In genomic region chr7:66165036-66165798, GRCm38 (mm10) we compare ENCODE assay signal across 13 mouse cellular contexts. TPM values are rescaled to one million over a fixed set of nuclear protein-coding genes. Genes with fewer than 3 reads are reported as not detected.
DNase-seq lines count a peak whose midpoint lies in the region; ATAC-seq lines count a peak whose summit lies in the region.
"Had no signal": no experiment of that assay in that cellular context is flagged by ENCODE, and none has a peak within 500 bp of the region (broad histone marks: within the 10 kb centered on the region; RNA-seq: fewer than 3 reads in every experiment).

No protein-coding gene starts in this region.

- no peaks in the 10 kb centered on the region for H3K4me1 ChIP-seq in forebrain, embryonic 11.5 days (replicated peaks; ENCODE audit: control insufficient read depth, insufficient read depth, low read length)
- H3K4me1 ChIP-seq in forebrain, embryonic 10.5 days, result peaks cover 6% of the 10 kb centered on the region; the same call in 1 of the 2 replicates
- peaks cover 17% of the 10 kb centered on the region for H3K4me1 ChIP-seq in kidney, embryonic 15.5 days
- peaks cover 6% of the 10 kb centered on the region; the same call in 1 of the 2 replicates for H3K4me1 ChIP-seq in midbrain, embryonic 16.5 days (ENCODE audit: control insufficient read depth, insufficient read depth, low read length)

- H3K9ac ChIP-seq in forebrain, embryonic 11.5 days (ENCODE audit: low read length), result no peak overlapping the region
- no peak overlapping the region for H3K9ac ChIP-seq in kidney, embryonic 15.5 days
- no peak overlapping the region for H3K9ac ChIP-seq in midbrain, embryonic 16.5 days (ENCODE audit: low read depth, low read length)

- DNase-seq in forebrain, embryonic 11.5 days (ENCODE audit: low spot score), result peak; percentile 27
- no peak for DNase-seq in forebrain, embryonic 10.5 days (ENCODE audit: extremely low spot score, low spot score)
- no peak for DNase-seq in kidney, postnatal 25 days
- peak; percentile 9 for DNase-seq in ZHBTc4 (ENCODE audit: low read depth, low spot score)
- DNase-seq in ovary, postnatal 10 days (ENCODE audit: low spot score), result no peak
- no peak for DNase-seq in layer of hippocampus, postnatal 36 days
- DNase-seq: adrenal gland, adult 8-10 months; cerebellum, adult 2 months; gastrocnemius, postnatal 14 days; kidney, adult 9 months had no signal

- ATAC-seq in forebrain, embryonic 11.5 days (replicated peaks; ENCODE audit: low FRiP score), result no peak
- ATAC-seq in kidney, embryonic 15.5 days (replicated peaks; ENCODE audit: low FRiP score), result peak; percentile 88
- ATAC-seq in midbrain, embryonic 16.5 days, result 0 out of 2 replicates have a peak, but pooled peaks have one; percentile 54

- H3K27ac ChIP-seq in forebrain, embryonic 11.5 days (ENCODE audit: low read depth, low read length), result no peak overlapping the region
- H3K27ac ChIP-seq in forebrain, embryonic 10.5 days, result no peak overlapping the region
- H3K27ac ChIP-seq in kidney, embryonic 15.5 days, result 0 out of 2 replicates have a peak overlapping the region, but pooled peaks have one; percentile 68
- no peak overlapping the region for H3K27ac ChIP-seq in midbrain, embryonic 16.5 days (ENCODE audit: low read length)
- H3K27ac ChIP-seq: macrophage had no signal

- no peak overlapping the region for H3K4me3 ChIP-seq in forebrain, embryonic 11.5 days (ENCODE audit: low read depth, low read length)
- no peak overlapping the region for H3K4me3 ChIP-seq in forebrain, embryonic 10.5 days
- H3K4me3 ChIP-seq in kidney, embryonic 15.5 days (replicated peaks), result no peak overlapping the region
- no peak overlapping the region for H3K4me3 ChIP-seq in midbrain, embryonic 16.5 days (ENCODE audit: low read depth, low read length)

- H3K27me3 ChIP-seq in forebrain, embryonic 11.5 days (ENCODE audit: control insufficient read depth, insufficient read depth, low read length), result no peaks in the 10 kb centered on the region
- no peaks in the 10 kb centered on the region for H3K27me3 ChIP-seq in forebrain, embryonic 10.5 days (ENCODE audit: poor library complexity, severe bottlenecking)
- H3K27me3 ChIP-seq in kidney, embryonic 15.5 days, result no peaks in the 10 kb centered on the region
- no peaks in the 10 kb centered on the region for H3K27me3 ChIP-seq in midbrain, embryonic 16.5 days (ENCODE audit: control insufficient read depth, insufficient read depth, low read depth, low read length)

- 67% methylated on average over 5 of the region's 5 CpGs for WGBS in forebrain, embryonic 11.5 days
- 84% methylated on average over 5 of the region's 5 CpGs for WGBS in forebrain, embryonic 10.5 days
- WGBS in kidney, embryonic 15.5 days, result 40% methylated on average over 5 of the region's 5 CpGs
- 40% methylated on average over 5 of the region's 5 CpGs for WGBS in midbrain, embryonic 16.5 days

- H3K9me3 ChIP-seq in forebrain, embryonic 11.5 days (ENCODE audit: control insufficient read depth, low read length), result no peaks in the 10 kb centered on the region
- H3K9me3 ChIP-seq in forebrain, embryonic 10.5 days, result no peaks in the 10 kb centered on the region
- H3K9me3 ChIP-seq in kidney, embryonic 15.5 days (replicated peaks), result no peaks in the 10 kb centered on the region
- H3K9me3 ChIP-seq in midbrain, embryonic 16.5 days (replicated peaks; ENCODE audit: control insufficient read depth, low read length, poor library complexity, severe bottlenecking), result no peaks in the 10 kb centered on the region

- H3K4me2 ChIP-seq in forebrain, embryonic 11.5 days (ENCODE audit: low read depth, low read length, severe bottlenecking), result no peak overlapping the region
- no peak overlapping the region for H3K4me2 ChIP-seq in kidney, embryonic 15.5 days
- H3K4me2 ChIP-seq in midbrain, embryonic 16.5 days (ENCODE audit: low read length), result no peak overlapping the region

- H3K36me3 ChIP-seq in forebrain, embryonic 11.5 days (ENCODE audit: control insufficient read depth, insufficient read depth, low read length), result no peaks in the 10 kb centered on the region
- peaks cover 28% of the 10 kb centered on the region for H3K36me3 ChIP-seq in forebrain, embryonic 10.5 days (replicated peaks)
- H3K36me3 ChIP-seq in kidney, embryonic 15.5 days, result 0 out of 2 replicates have a peak, but pooled peaks cover 3% of the 10 kb centered on the region
- H3K36me3 ChIP-seq in midbrain, embryonic 16.5 days (ENCODE audit: control insufficient read depth, insufficient read depth, low read length), result no peaks in the 10 kb centered on the region

RNA-seq across cellular contexts. Expression of gene Chsy1, which starts 55.9 kb away (rescaled TPM):
- polyA plus RNA-seq in forebrain, embryonic 11.5 days (2014; fragmentation: Nextera tagmentation; extraction: Ambion mirVana), result 17.7 and 18.6 TPM in 2 replicates
- polyA plus RNA-seq in forebrain, embryonic 10.5 days (2016; fragmentation: Nextera tagmentation; extraction: Ambion mirVana), result 13.1 and 13.5 TPM in 2 replicates
- polyA plus RNA-seq in kidney, embryonic 15.5 days (2015; fragmentation: Nextera tagmentation; extraction: Ambion mirVana), result 15.8 and 16.1 TPM in 2 replicates
- 8.8 and 9.9 TPM in 2 replicates for polyA plus RNA-seq in midbrain, embryonic 16.5 days (2015; fragmentation: Nextera tagmentation; extraction: Ambion mirVana)
- total RNA-seq in layer of hippocampus, postnatal 36 days (2021), result 10 to 100 TPM; 16.7 to 17.9 TPM

Comparison
In these comparisons a context has a peak if more than half of its experiments do, and no peak if none do; other contexts are left out.
1. DNase-seq: peak in forebrain, embryonic 11.5 days (single experiment) and ZHBTc4 (single experiment); none in forebrain, embryonic 10.5 days (single experiment), kidney, postnatal 25 days (0 of 2), ovary, postnatal 10 days (single experiment) and layer of hippocampus, postnatal 36 days (0 of 2).